Mouse (Mus musculus) liver, embryonic 12.5 days (tissue): ENCODE results near the gene Pgap1. TPM values are rescaled to one million over a fixed set of nuclear protein-coding genes. Genes with fewer than 3 reads are reported as not detected.

Source experiments
- ATAC-seq: fragments of 200-750 bp; cut with Nextera tagmentation; 2 replicates; pipeline ENCODE4 v1.8.0; 2017; ENCODE audit warnings: moderate number of reproducible peaks, mild to moderate bottlenecking, moderate library complexity
- H3K27ac ChIP-seq: fragments of 300-500 bp; sonication (generic); 2 replicates; pipeline ENCODE4 v1.5.1; 2016; ENCODE audit warnings: mild to moderate bottlenecking
- H3K27me3 ChIP-seq: fragments of 300-500 bp; sonication (generic); replicated peaks from 2 replicates; pipeline ENCODE4 v1.6.1; 2016; ENCODE audit warnings: mild to moderate bottlenecking, moderate library complexity
- H3K36me3 ChIP-seq: fragments of 300-500 bp; sonication (generic); 2 replicates; pipeline ENCODE4 v1.6.1; 2016; ENCODE audit warnings: mild to moderate bottlenecking, moderate library complexity
- H3K4me1 ChIP-seq: fragments of 300-500 bp; sonication (generic); 2 replicates; pipeline ENCODE4 v1.6.1; 2016
- H3K4me2 ChIP-seq: fragments of 300-500 bp; sonication (generic); 2 replicates; pipeline ENCODE4 v1.6.1; 2016; ENCODE audit warnings: mild to moderate bottlenecking, moderate library complexity
- H3K4me3 ChIP-seq: fragments of 300-500 bp; sonication (generic); 2 replicates; pipeline ENCODE4 v1.5.1; 2016; ENCODE audit warnings: mild to moderate bottlenecking, moderate library complexity
- H3K9ac ChIP-seq: fragments of 300-500 bp; sonication (generic); 2 replicates; pipeline ENCODE4 v1.6.1; 2016; ENCODE audit warnings: mild to moderate bottlenecking, moderate library complexity
- H3K9me3 ChIP-seq: fragments of 300-500 bp; sonication (generic); replicated peaks from 2 replicates; pipeline ENCODE4 v1.6.1; 2016; ENCODE audit warnings: mild to moderate bottlenecking, moderate library complexity
- WGBS: fragments of 180-500 bp; shearing (Covaris S2); methylation state at CpG from one replicate; pipeline ENCODE4 v1.1.7; 2016; ENCODE audit not compliant: insufficient replicate concordance; 5-methylcytosine and 5-hydroxymethylcytosine counted together
- polyA plus RNA-seq: library from polyadenylated mRNA; unstranded; fragments of >200 nt; fragmentation: Nextera tagmentation; extraction: Ambion mirVana; gene quantifications from 2 replicates; pipeline ENCODE4 v1.2.1, GENCODE M21; 2016

The Pgap1 gene
- polyA plus RNA-seq = 1.3 and 1.7 TPM in 2 replicates

DNA sequence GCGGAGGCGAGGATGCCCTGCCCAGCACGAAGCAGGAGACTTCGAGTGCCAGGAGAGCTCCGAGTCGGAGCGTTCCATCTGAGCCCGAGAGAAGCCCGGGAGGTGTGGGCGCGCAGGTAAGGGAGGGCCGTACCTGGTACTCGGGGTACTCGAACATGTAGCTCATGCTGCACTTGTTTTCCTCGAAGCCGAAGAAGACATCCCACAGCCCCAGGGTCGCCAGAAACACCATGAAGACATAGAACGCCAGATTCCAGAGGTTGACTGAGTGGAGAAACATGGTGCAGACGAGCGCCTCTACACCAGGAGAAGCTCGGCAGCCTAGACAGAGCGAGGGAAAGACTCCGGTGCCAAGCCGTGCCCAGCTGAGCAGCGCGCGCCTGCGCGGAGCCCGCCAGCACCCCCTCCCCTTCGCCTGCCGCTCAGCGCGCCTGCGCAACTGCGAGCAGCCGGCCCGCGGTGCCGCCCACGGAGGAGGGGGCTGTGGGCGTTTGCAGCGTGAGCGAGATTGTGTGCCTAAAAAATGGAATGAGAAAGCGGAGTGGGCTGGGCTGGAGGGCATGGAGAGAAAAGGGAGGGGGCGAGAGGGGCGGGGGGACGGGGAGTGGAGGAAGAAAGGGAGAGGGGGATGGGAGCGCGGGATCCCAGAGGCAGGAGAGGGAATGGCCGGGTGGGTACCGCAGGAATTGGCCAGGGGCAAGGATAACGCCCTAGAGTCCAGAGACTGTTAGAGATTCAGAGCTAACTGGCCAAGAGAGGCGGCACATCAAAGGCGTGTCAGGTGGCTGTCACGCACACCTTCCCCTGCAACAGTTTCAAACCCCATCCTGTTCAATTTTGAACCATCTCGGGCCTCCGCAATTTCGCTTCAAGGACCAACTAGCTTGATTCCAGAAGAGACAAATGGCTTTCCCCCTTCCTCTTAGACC lies at the start of gene Pgap1:
Gene Pgap1, minus strand, starts transcription at position 384 of the 929 bp plus-strand sequence.
- Histone ChIP-seq H3K4me3 (peak within 1 kb of the TSS; percentile 60), H3K27ac (no peak within 1 kb of the TSS), H3K4me2 (peak within 1 kb of the TSS; percentile 79), H3K9me3 (no peaks in the 10 kb centered on the region), H3K36me3 (no peaks in the 10 kb centered on the region), H3K27me3 (peaks cover 22% of the 10 kb centered on the region), H3K9ac (peak within 1 kb of the TSS; percentile 41), H3K4me1 (0 out of 2 replicates have a peak, but pooled peaks cover 3% of the 10 kb centered on the region)
- 1% methylated on average over 50 of the region's 59 CpGs for WGBS
- ATAC-seq = peak; percentile 78

DNA sequence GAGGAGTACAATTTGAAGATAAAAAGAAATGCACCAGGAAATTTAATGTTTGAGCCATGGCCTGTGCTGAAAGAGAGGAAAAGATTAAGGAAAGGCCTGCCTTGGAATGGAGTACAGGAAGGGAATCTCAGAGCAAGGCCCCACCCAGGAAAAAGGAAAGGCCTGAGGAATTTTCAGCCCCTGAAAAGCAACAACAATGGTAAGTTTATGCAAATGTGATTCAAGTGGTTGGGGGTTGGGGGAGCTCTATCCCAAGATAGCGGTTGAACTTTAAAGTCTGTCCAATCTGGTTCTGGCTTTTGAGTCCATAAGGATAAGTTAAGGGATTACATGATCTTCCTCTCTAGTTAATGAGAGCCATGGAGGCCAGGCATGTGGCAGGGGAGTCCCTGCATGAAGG lies 49.5 kb upstream of the Pgap1 start:
- Histone ChIP-seq H3K9me3 (no peaks in the 10 kb centered on the region), H3K4me3 (no peak overlapping the region), H3K4me2 (no peak overlapping the region), H3K36me3 (no peaks in the 10 kb centered on the region), H3K9ac (no peak overlapping the region), H3K27me3 (no peaks in the 10 kb centered on the region), H3K27ac (no peak overlapping the region), H3K4me1 (no peaks in the 10 kb centered on the region)
- no peak for ATAC-seq
- 55% methylated on average over 1 of the region's 1 CpGs for WGBS

DNA sequence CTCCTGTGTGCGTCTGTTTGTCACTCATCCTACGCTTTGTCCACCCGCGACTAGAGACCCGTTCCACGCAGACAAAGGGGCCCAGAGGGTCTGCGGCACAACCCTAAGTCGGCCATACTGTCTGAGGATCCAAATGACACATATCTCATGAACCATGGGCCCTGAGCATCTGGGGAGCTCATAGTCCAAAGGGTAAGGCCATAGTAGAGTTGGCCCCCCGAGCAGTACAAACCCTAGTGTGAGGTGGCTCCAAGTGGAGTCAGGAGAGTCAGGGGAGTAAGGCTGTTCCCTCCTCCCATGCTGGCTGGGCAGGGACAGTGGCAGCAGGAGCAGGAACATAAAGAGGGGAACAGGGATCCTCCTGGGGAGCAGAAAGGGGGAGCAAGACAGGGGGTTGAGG lies 44.2 kb upstream of the Pgap1 start:
- Histone ChIP-seq H3K9ac (no peak overlapping the region), H3K27me3 (no peaks in the 10 kb centered on the region), H3K4me1 (no peaks in the 10 kb centered on the region), H3K36me3 (no peaks in the 10 kb centered on the region), H3K27ac (no peak overlapping the region), H3K9me3 (no peaks in the 10 kb centered on the region), H3K4me2 (no peak overlapping the region), H3K4me3 (no peak overlapping the region)
- 86% methylated on average over 9 of the region's 9 CpGs for WGBS
- ATAC-seq = no peak

DNA sequence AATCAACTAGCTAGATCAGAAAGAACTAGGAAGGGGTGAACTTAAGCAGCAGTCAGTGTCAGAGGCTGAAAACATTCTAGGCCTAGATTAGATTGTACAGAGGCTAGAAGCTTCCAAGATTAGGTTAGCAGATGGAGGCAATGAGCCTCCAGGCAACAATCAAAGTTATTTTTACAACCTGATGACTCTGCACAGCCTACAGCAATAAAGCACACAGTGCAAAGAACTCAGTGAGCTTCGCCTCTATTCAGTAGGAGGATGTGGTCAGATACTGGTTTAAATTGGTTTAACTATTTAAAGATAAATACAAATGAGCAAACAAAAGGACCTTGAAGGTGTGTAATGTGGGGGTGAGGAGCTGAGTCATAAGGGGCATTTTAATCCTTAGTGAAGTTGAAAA lies 42.8 kb upstream of the Pgap1 start:
- no peak overlapping the region for H3K27ac ChIP-seq
- WGBS = 52% methylated on average over 1 of the region's 1 CpGs

DNA sequence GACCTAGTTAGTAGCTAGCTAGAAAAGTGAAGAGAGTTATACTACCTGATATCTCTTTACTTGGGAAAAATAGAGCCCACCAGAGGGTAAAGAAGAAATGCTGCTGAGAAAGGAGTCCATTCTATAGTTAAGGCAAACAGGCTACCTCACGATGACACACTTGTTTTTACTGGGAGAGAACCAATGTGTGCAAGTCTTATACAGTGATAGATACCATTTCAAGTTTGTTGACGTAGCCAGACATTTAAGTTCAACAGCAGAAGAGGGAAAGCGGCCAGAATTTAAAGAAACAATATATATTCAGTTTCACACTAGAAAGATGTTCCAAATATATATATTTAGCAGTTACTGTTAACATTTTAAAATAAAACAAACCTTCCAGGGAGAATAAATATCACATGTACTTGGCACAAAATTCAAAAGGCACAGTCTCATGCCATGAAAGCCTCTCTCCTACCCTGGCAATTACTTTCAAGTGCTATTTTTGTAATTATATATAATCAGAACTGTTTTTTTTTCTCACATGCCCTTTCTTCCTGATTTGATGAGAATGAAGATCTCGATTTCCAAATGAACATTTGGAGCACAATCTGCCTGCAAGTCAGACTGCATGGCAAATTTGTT lies 40.2 kb upstream of the Pgap1 start:
- no peaks in the 10 kb centered on the region for H3K4me1 ChIP-seq

More for the DNA sequence above, 42.8 kb upstream of the Pgap1 start:
- Histone ChIP-seq H3K36me3 (no peaks in the 10 kb centered on the region), H3K4me3 (no peak overlapping the region), H3K9me3 (no peaks in the 10 kb centered on the region), H3K27me3 (no peaks in the 10 kb centered on the region), H3K4me1 (no peaks in the 10 kb centered on the region), H3K4me2 (no peak overlapping the region), H3K9ac (no peak overlapping the region)
- ATAC-seq = no peak

DNA sequence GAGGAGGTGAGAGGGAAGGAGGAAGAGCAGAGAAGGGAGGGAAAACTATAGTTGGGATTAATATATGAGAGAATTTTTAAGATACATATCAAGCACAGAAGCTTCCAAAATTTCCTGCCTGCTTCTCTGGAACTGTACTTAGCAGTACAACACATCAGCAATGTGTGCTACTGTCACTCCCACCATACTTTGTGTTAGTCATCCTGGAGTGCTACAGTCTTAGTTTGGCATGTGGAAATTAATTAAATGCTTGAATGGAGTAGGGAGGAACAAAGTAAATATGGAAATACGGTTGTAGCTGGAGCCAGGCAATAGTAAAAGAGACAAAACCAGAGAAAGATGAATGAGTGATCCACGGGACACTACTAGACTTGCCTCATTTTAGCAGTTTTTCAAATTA lies 38.7 kb upstream of the Pgap1 start:
- Histone ChIP-seq H3K27ac (no peak overlapping the region), H3K9me3 (no peaks in the 10 kb centered on the region), H3K4me3 (no peak overlapping the region), H3K36me3 (no peaks in the 10 kb centered on the region), H3K4me2 (no peak overlapping the region), H3K4me1 (no peaks in the 10 kb centered on the region), H3K9ac (no peak overlapping the region), H3K27me3 (no peaks in the 10 kb centered on the region)
- ATAC-seq = no peak
- 59% methylated on average over 2 of the region's 2 CpGs for WGBS

More for the DNA sequence above, 40.2 kb upstream of the Pgap1 start:
- Histone ChIP-seq H3K4me3 (no peak overlapping the region), H3K9ac (no peak overlapping the region), H3K9me3 (no peaks in the 10 kb centered on the region), H3K27me3 (no peaks in the 10 kb centered on the region), H3K27ac (no peak overlapping the region), H3K36me3 (no peaks in the 10 kb centered on the region), H3K4me2 (no peak overlapping the region)
- 64% methylated on average over 4 of the region's 4 CpGs for whole genome bisulfite sequencing
- no peak for ATAC-seq

DNA sequence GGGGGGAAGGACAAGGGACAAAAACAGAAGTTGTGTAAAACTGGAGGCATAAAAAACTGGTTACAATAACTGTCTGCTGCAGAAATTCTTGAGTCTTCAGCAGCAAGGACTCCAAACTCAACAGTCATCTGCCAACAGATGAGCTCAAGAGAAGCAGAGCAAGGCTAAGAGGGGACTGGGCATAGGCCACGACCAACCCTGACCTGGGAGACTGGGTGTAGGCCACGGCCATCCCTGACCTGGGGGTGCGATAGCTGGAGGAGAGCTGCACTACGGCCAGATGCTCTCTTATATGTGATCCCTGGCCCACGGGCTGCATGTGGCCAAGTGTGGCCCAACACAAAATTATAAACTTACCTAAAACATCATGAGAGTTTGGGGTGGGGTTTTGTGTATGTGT lies 29.6 kb upstream of the Pgap1 start:
- Histone ChIP-seq H3K4me2 (no peak overlapping the region), H3K27me3 (no peaks in the 10 kb centered on the region), H3K9me3 (no peaks in the 10 kb centered on the region), H3K9ac (no peak overlapping the region), H3K4me3 (no peak overlapping the region), H3K27ac (no peak overlapping the region), H3K4me1 (0 out of 2 replicates have a peak, but pooled peaks cover 5% of the 10 kb centered on the region), H3K36me3 (no peaks in the 10 kb centered on the region)
- 72% methylated on average over 5 of the region's 5 CpGs for WGBS
- ATAC-seq = no peak

DNA sequence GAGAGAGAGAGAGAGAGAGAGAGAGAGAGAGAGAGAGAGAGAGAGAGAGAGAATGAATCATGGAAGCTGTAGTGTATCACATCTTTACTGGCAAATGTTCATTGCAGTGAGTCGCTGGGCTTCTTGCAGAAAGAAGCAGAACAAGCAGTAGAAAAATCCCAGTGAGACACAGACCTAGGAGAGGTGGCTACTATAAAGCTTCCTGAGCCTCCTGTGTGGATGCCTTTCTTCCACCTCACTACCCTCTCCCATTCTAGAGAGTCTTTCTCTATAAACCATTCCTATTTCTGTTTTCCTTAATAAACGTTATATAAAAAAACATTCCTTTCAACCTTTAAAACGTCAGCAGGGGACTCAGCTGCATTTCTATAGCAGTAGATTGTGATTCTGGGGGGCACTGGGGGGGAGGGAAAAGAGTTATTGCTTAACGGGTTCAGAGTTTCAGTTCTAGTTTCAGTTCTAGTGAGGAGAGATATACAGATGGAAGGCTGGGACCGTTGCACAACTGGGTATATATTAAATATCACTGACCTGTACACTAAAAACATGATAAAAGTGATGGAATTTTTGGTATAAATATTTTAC lies 28.6 kb upstream of the Pgap1 start:
- ATAC-seq = no peak
- Histone ChIP-seq H3K36me3 (no peaks in the 10 kb centered on the region), H3K9me3 (no peaks in the 10 kb centered on the region), H3K4me3 (no peak overlapping the region), H3K9ac (no peak overlapping the region), H3K4me1 (0 out of 2 replicates have a peak, but pooled peaks cover 5% of the 10 kb centered on the region), H3K4me2 (no peak overlapping the region), H3K27me3 (no peaks in the 10 kb centered on the region), H3K27ac (no peak overlapping the region)
- 48% methylated on average over 5 of the region's 5 CpGs for WGBS

DNA sequence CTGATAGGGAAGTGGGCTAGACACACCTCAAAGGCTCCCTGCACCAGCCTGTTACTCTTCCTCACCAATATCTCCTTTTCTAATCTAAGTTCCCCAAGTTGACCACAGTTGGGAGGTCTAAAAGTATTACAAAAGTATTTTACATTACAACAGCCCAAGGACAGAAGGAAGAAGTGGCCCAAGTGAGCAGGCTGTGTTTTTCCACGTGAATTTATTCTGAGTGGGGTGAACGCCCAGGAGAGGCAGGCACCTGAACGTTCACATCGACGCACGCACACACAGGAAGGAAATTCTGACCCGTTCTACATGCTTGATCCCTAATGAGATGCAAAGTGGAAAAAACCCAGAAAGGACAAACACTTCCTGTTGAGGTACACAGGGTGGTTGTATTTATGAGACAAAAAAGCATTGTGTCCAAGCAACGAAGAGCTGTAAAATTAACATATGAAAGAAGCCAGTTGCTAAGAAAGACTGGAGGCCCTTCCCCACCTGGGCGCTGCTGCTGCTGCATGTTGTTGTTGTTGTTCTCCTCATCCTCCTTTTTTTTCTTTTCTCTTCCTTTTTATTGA lies 27.9 kb upstream of the Pgap1 start:
- Histone ChIP-seq H3K9ac (no peak overlapping the region), H3K9me3 (no peaks in the 10 kb centered on the region), H3K27ac (no peak overlapping the region), H3K27me3 (no peaks in the 10 kb centered on the region), H3K4me3 (no peak overlapping the region), H3K4me1 (0 out of 2 replicates have a peak, but pooled peaks cover 5% of the 10 kb centered on the region), H3K36me3 (no peaks in the 10 kb centered on the region), H3K4me2 (no peak overlapping the region)
- ATAC-seq = no peak
- WGBS = 19% methylated on average over 9 of the region's 9 CpGs

DNA sequence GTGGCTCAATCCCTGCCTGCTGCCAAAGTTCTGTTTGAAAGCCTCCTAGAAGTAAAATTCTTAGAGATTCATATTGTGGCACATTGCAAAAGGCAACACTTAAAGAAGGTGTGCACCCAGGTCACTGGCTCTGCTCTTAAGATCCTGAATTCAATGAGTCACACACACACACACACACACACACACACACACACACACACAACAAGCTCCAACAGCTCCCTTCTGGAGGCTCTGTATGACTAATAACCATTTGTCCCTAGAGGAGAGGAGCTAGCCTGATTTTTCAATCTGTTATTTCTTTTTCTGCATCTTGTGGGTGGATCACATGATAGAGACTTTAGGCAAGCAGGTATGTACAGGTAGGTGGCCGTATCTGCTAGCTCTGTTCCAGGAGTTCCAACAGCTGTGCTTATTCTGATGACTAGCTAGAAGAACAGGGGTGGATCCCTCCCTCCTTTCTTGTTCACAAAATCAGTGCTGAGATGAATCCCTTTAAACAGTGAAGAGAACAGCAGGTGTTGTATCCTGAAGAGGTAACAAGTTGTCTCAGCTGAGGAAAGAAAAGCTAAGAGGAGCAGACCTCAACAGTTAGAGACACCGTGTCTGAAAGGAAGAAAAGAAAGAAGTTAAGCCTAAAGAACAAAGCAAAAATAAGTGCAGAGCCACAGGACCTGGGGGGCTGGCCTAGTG lies 27.2 kb upstream of the Pgap1 start:
- H3K36me3 ChIP-seq = no peaks in the 10 kb centered on the region
- no peak overlapping the region for H3K4me3 ChIP-seq
- 0 out of 2 replicates have a peak, but pooled peaks cover 5% of the 10 kb centered on the region for H3K4me1 ChIP-seq
- ATAC-seq = no peak
- H3K27me3 ChIP-seq = no peaks in the 10 kb centered on the region
- H3K27ac ChIP-seq = no peak overlapping the region
- no peak overlapping the region for H3K9ac ChIP-seq
- H3K4me2 ChIP-seq = no peak overlapping the region
- H3K9me3 ChIP-seq = no peaks in the 10 kb centered on the region
- 34% methylated on average over 2 of the region's 2 CpGs for WGBS

DNA sequence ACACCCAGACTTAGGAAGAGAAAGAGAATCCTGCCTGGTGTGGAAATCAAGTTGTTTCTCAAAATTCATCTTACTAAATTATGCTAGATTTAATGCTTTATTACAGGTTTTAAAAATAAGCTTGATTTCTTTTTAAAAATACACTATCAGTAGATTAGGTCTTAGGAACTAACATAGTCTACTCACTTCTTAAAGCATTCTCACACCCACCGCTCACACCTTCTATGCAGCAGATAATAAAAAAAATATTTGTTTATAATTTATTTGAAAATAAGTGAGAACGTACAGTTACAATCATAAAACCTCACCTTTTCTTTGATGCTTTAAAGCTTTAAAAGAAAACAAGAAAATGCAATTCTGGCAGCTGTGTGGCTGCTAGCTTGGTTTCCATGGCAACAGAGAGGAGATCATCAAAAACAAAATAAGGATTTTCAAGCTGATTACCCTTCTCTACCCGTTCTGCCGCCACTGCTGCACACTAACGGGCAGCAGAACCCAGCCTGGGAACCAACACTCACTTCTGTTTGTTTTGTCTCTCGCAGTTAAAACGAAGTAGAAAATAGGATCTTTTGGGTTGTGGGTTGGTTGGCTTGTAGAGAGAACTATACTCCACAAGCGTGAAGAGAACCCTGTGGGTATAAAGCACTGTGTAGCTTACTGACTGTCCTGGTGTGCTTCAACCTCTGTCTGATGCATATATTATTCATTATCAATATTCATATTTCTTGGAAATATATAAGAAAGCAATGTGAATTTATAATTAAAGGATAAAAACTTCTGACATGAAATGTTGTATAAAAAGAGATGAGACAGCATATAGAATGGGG lies 21.1 kb upstream of the Pgap1 start:
- H3K27me3 ChIP-seq = no peaks in the 10 kb centered on the region
- H3K4me1 ChIP-seq = no peaks in the 10 kb centered on the region
- no peak for ATAC-seq
- H3K9me3 ChIP-seq = no peaks in the 10 kb centered on the region
- no peak overlapping the region for H3K9ac ChIP-seq
- no peak overlapping the region for H3K27ac ChIP-seq
- H3K4me2 ChIP-seq = no peak overlapping the region
- WGBS = 56% methylated on average over 8 of the region's 8 CpGs
- no peak overlapping the region for H3K4me3 ChIP-seq
- H3K36me3 ChIP-seq = no peaks in the 10 kb centered on the region
